Mouse (Mus musculus): Measurements from ENCODE around the gene Amy2a2.
"Not testable (repeated sequence)": the region's sequence is repeated elsewhere in the genome, so short reads cannot be mapped to it uniquely, and the experiment has no call there.

Amy2a2 gene

DNA sequence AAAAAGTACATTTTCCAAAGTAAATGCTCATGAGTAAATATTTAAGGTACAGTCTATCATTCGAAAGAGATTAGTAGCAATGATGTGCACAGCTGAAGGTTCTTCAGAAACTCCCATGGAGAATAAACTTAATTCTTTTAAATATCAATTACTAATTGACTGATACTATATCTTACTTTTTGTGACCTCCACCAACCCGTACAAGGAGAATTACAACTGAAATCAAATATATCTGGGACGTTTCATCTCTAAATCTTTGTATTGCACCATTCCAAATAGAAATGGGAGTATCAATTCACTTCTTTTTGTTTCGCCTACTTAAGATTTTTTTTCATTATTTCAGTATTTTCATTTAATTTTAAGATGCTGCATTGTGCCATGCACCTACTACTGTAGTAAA is at the start of gene Amy2a2:
TSS of gene Amy2a2 (minus strand) at position 101 of the 400 bp plus-strand sequence.
- DNase-seq: not testable (repeated sequence)

DNA sequence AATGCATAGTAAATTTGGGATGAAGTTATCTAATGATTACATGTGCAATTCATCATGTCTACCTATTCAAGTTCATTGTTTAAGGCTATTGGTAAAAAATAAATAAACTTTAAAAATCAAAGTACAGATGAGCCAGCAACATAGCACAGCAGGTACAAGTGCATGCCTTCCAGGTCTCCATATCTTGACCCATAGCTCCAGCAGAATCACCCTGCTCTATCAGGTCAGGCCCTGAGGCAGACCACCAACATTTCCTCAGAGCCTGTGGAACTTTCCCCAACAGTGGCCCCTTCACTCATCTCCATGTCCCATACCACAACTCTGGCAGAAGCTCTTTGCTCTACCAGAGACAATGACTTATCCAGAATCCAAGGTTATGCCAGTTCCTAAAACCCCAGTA is 11.0 kb downstream of the Amy2a2 start:
- not testable (repeated sequence) for DNase-seq

DNA sequence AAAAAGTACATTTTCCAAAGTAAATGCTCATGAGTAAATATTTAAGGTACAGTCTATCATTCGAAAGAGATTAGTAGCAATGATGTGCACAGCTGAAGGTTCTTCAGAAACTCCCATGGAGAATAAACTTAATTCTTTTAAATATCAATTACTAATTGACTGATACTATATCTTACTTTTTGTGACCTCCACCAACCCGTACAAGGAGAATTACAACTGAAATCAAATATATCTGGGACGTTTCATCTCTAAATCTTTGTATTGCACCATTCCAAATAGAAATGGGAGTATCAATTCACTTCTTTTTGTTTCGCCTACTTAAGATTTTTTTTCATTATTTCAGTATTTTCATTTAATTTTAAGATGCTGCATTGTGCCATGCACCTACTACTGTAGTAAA is 32.5 kb downstream of the Amy2a2 start, which contains the start of gene Amy2a3:
TSS of gene Amy2a3 (minus strand) at position 101 of the 400 bp plus-strand sequence.
- DNase-seq: not testable (repeated sequence)

DNA sequence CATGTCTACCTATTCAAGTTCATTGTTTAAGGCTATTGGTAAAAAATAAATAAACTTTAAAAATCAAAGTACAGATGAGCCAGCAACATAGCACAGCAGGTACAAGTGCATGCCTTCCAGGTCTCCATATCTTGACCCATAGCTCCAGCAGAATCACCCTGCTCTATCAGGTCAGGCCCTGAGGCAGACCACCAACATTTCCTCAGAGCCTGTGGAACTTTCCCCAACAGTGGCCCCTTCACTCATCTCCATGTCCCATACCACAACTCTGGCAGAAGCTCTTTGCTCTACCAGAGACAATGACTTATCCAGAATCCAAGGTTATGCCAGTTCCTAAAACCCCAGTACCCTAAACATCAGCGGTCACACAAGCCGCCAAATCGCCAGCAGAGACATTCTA is 43.5 kb downstream of the Amy2a2 start:
- not testable (repeated sequence) for DNase-seq
